Mouse (Mus musculus): ENCODE measurements around the gene Wdr90.

- TF ChIP-seq CTCF (IDR thresholded peaks at IDR 0.05; ENCODE audit: borderline replicate concordance, insufficient read depth, low read depth, low read length) = no peak
- no peak for TF ChIP-seq POLR2A (IDR thresholded peaks at IDR 0.05; ENCODE audit: borderline replicate concordance, insufficient read depth, low read length)
Observed at GRCm38 (mm10) chr17:25831451-25832281, 29.6 kb downstream of the Wdr90 start.
